Mouse (Mus musculus): ENCODE results near the gene Myt1l.

DNA sequence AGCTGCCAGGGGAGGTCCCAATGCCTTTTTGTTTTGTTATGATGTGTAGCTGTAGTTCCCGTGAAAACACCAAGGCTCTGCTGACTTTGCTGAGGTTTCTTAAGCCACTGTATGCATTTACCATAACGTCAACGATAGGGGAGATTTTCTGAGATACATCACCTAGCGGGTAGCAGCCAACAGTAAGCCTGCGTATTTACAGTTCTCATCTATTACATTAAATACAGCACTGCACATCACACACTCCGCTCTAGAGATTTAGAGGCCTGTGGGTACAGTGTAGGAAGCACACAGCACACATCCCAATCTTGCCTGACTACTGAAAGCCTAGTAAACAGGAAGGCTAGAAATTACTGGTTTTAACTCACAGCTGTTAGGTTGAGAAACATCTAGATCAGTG, 6.1 kb downstream of the Myt1l start:
- TF ChIP-seq CTCF (IDR thresholded peaks at IDR 0.05; ENCODE audit: borderline replicate concordance, control insufficient read depth, extremely low read depth, insufficient read depth, low read length, poor library complexity): no peak
- no peak for TF ChIP-seq POLR2A (IDR thresholded peaks at IDR 0.05; ENCODE audit: control insufficient read depth, extremely low read depth, insufficient read depth, low read length, poor library complexity)

Measured in thymus, adult 2 months (tissue).